Mouse (Mus musculus) ES-Bruce4 (cell line): ENCODE measurements around the gene Tespa1.

Source experiments
- CTCF ChIP-seq: IDR thresholded peaks from one replicate; pipeline ENCODE4 v1.8.1; 2011; ENCODE audit warnings: low read depth, low read length
- EP300 ChIP-seq: IDR thresholded peaks from 2 replicates; pipeline ENCODE4 v1.6.1; 2011; ENCODE audit warnings: low read depth, low read length; ENCODE audit not compliant: insufficient read depth
- POLR2A ChIP-seq: IDR thresholded peaks from one replicate; pipeline ENCODE4 v1.8.1; 2011; ENCODE audit warnings: low read length; ENCODE audit not compliant: insufficient read depth

- TF ChIP-seq CTCF = no peak
- no peak for TF ChIP-seq POLR2A
- TF ChIP-seq EP300 = no peak
Observed at GRCm38 (mm10) chr10:130315846-130316245, 6.8 kb upstream of the Tespa1 start.
